Mouse (Mus musculus): ENCODE data around the gene Fbln7.

- TF ChIP-seq CTCF (IDR thresholded peaks at IDR 0.05 in 2 of 3, conservative IDR thresholded peaks at IDR 0.05 in 1 of 3; ENCODE audit: control insufficient read depth in 1 of 3, insufficient read depth in 1 of 3, low read depth in 2 of 3, low read length in 3 of 3, poor library complexity in 1 of 3, severe bottlenecking in 1 of 3) (no peak), ELF1 (IDR thresholded peaks at IDR 0.05; ENCODE audit: low read depth, low read length) (no peak), CHD1 (IDR thresholded peaks at IDR 0.05; ENCODE audit: low read depth, low read length) (no peak), TCF12 (IDR thresholded peaks at IDR 0.05; ENCODE audit: low read depth, low read length) (no peak)
These were observed 29.3 kb upstream of the Fbln7 start for GRCm38 (mm10) chr2:128833435-128833834.
